Mouse (Mus musculus) NIH3T3 (cell line): Measurements from ENCODE around the gene Smurf2.
"Not testable (repeated sequence)": the region's sequence is repeated elsewhere in the genome, so short reads cannot be mapped to it uniquely, and the experiment has no call there.

Source experiments
- DNase-seq: peaks from one replicate; pipeline ENCODE4 v3.0.0-alpha.2; 2012; ENCODE audit warnings: low read depth

Smurf2 gene

DNA sequence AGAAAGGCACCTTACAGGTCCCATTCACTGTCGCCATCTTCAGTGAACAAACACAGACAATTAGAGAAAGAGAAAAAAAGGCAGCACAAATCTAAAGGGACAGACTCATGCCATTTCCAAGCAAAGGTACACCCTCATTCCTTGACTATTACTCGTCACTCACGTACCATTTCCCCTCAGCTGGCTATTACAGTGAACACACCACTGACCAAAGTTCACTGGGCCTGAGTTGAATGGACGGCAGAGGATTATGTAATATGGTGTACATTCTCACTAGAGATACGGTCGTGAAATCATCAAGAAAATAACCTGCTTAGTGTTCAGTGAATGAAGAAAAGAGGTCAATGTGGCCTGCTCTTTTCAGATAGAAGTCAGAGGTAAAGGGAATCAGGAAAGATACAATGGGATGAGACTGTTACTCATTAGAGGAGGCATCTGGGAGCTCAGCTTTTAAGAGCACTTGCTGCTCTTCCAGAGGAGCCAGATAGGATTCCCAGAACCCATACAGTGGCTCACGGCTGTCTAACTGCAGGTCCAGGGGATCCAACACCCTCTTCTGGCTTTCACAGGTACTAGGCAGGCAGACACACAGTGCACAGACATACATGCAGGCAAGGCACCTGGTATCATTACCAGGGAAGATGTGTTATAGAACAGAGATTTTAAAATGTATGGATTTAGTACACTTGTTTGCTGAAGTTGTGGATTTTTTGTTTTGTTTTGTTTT, 107.9 kb downstream of the Smurf2 start:
- no peak for DNase-seq

DNA sequence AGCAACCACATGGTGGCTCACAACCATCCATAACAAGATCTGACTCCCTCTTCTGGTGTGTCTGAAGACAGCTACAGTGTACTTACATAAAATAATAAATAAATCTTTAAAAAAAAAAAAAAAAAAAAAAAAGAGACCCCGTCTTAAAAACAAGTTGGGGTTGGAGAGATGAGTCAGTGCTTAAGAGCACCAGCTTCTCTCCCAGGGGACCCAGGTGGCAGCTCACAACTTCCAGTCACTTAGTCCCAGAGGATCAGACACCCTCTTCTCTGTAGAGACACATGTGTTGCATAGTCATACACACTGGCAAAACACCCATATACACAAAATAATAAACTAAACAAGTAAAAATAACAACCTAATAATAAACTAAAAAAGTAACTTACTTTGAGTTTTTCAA, 113.1 kb downstream of the Smurf2 start:
- not testable (repeated sequence) for DNase-seq

DNA sequence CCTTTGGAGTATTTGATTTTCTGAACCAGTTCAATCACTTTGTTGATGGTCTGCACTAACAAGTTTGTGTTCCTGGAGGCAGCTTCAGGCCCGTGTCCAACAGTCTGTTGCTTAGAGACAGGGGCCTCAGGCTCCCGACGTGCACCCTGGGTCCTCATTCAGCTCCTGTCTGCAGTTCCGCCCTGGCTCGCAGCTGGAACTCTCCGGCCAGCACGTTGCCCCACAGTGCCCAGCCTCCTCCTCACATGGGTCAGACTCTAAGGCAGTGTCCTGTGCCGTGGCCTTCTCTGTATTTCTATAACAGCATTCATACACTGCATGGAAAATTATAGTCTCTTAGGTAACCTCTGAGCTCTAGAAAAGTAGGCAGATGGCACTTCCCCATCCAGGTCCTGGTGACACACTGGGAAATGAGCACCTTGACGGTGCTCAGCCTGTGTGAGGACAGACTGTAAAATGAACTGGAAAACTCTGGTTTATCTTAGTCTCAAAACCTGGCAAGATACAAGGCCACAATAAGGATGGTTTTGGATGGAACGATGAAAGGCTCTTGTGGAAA, 118.4 kb downstream of the Smurf2 start:
- DNase-seq, result no peak

DNA sequence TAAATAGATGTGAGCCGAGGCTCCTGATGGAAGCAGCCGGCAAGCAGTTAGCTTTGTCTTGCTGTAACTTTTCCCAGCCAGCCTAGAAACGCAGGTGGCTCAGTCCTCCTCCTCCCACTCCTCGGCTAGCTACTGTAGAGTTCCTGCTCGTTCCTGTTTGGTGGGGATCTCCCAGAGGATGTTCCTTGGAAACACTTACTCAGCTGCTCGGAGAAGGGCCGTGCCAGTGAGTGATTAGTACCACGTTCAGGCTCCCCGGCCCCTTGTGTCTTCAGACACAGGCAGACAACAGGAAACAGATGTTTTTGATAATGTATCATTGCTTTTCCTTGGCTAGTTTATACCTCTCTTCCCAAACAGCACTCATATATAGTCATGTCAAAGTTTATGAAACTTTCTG, 124.8 kb downstream of the Smurf2 start:
- peak; percentile 92 for DNase-seq

DNA sequence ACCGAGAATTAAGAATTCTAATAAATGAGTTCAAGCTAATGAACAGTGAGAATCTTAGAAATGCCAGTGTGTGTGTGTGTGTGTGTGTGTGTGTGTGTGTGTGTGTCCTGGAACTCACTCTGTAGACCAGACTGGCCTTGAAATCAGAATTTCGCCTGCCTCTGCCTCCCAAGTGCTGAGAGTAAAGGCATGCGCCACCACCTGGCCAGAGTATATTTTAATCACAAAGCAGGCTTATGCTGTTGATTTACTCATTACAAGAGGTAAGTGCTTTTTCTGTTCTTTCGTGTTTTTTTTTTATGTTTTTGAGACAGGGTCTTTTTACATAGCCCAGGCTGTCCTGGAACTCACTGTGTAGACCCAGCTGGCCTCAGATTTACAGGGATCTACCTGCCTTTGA, 126.7 kb downstream of the Smurf2 start:
- DNase-seq, result peak; percentile 33

DNA sequence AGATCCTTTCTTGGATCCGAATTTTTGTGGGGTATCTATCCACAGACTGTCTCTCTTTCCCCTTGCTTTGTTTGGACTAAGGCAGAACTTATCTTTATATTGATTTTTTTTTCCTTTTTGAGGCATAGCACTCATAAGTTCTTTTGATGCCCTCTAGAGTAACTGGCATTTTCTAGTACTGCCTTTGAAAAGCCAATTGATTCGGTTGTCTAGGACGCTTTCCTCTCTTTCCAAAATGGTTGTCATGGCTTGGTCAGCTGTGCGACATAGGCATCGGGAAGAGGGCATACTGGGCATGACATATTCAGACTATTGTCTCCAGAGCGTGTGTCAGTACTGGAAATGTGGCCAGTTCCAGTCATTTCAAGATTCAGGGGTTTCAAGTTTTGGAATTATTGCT, 130.9 kb downstream of the Smurf2 start:
- DNase-seq, result peak; percentile 45

DNA sequence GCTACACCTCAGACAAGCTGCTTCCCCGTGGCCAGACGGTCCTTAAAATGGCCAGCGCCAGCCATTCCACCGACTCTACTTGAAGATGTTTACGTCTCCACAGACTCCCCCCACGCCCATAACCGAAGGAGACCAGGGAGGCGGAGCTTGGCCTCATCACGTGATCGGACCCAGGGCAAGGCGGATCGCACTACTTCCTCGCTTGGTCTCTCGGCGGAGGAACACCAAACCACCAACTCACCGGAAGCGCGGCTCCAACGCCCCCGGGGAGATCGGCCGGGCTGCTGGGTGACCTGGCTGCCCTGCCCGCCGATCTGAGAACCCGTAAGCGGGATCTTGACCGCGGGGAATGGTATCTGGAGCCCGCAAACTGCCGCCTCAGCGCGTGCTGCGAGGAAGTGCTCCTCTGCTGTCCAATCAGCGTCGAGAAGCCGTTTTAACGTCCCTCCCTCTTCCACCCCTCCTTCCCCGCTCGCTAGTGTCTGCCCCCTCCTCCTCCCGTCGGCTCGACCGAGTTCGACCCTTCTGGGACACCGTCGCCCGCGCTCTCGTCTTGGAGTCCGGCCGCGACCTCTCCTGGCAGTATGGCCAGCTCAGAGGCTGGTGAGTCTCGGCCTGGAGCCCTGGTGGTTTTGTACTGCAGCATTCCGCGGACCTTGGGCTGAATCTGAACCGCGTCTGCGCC, 131.6 kb downstream of the Smurf2 start, which contains the start of the genes Ddx5 and Cep95:
Gene Ddx5 (minus strand): TSS at position 411 of the 685 bp plus-strand sequence.
Gene Cep95 (plus strand): TSS at position 478 of the 685 bp plus-strand sequence.
- DNase-seq, result peak; percentile 98

DNA sequence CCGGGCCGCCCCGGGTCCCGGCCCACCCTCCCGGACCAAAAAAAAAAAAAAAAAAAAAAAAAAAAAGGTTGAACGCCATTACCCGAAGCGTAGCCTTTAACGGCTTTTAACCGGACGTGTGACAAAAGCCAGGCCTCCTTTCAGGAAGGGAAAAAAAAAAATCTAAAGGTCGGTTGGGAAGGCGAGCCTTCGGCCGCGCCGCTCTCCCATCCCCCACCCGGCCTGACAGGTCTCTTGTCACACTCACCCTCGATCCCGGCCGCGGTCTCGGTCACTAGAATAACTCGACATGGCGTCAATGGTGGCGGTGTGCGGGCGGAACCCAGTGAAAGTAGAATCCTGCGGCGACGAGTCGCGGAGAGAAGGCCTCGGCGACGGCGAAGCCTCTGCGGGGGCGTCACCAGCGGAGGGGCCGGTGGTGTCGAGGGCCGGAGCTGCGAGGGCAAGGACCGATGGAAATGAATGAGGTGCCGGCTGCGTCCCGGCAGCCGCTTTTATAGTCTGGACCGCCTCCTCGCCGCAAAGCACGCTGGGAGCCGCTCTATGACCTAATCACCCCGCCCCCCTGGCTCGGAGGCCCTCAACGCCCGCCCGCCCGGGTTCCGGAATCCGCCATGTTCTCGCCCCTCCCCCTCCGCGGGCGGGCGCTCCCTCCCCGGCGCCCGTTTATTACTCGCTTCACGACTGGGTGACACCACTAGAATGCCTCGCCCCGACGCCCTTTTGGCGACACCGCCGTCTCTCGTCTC, 132.3 kb downstream of the Smurf2 start:
- peak; percentile 99 for DNase-seq

DNA sequence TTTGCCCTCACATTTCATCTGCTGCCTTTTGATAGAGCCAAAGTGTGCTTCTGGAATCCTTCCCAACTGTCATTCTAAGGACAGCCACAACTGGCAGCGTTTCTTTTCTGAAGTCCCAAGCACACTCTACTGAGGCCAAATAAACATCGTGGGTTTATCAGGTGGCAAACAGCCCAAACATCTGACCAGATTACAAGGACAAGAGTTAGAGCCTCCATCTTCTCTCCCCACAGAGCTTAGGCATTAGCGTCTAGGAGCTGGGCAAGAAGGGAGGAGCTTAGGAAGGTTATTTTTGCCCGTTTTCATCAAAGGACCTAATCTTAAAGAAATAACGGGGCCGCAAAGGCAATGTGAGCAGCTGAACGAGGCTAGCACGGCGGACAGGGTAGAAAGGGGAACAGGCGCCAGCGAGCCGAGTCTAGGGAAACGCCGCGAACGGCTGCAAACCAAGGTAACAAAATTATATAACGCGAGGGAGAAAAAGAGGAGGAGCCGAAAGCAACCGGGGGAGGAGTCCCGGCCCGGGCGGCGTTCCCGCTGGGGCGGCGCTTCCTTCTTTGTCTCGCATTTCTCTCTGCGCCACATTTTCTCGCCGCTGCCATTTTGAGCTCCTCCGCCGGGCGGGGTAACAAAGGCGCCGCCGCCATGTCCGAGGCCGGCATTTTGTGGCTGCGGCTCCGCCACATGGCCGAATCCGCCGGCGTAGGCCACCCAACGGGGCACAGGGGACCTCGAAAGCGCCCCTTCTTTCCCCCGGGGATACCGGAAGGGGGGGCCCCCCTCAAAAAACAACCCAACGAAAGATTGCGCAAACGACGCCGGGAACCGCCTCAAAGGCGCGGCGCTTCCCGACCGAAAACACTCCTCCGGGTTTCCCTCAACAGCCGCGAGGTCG, 133.1 kb downstream of the Smurf2 start:
- DNase-seq, result peak; percentile 97

DNA sequence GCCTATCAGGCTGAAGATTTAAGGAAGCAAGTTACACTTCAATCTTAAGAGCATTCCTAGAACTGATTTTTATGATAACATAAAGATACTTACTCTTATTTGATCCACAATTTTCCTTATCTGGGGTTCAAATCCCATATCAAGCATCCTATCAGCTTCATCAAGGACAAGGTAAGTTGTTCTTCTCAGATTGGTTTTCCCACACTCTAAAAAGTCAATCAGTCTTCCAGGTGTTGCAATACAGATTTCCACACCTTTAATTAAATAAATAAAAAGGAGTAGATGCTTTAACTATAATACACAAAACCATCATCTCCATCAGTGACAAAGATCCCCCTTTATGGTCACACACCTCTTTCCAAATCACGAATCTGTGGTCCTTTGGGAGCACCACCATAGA, 135.5 kb downstream of the Smurf2 start:
- DNase-seq, result no peak

DNA sequence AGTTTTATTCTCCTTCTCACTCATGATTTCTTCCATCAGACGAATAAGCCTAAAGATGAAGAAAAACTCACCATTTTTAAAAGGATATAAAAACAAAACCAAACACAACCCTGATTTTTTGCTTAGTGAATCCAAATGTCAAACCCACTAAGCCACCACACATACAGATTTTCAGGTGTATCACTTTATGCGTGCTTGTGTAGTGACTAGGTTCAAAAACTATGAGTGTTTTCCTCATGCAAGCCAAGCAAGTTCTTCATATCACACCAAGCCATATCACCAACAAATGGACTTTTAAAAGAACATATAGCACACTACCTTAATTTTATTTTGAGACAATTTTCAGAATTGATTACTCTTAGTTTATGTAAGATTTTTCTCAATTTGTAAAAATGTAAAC, 136.0 kb downstream of the Smurf2 start:
- DNase-seq, result no peak

DNA sequence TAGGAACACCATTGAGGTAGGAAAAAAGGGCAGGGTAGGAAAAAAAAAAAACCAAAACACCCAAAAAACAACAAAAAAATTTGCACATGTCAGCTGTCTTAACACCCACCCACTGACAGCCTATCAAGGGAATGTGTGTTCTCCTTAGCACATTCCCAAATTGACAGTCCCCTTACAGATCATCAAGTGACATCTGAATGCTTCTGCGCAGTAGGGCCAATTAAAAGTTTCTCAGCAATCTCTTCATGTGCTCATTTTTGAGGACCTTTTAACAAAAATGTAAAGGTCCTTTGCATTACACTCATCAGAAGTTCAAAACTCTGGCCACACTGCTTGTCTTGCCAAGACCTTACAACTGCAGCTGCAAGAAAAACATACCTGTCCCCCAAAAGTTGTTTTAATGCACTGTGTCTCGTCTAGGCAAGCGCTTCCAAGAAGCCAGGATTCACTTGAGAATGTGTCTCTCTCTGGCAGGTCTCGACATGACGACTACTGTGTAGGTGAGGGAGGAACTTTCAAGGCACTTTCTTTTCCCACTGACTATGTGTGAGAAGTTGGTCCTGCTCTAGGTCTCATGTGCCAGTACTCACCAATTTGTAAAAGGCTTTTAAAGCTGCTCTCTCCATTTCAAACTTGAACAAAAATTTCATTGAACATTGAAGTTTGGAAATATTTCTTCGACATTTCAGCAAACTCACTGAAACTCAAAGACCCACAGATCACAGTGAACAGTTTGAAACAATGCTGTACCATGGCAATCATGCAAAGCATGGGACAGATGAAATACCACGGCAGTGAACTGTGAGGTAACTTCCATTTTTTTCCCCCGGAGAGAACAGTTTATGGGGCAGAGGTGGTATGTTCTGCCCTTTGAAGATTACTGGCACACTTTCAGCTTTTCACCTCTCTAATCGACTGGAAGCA, 137.4 kb downstream of the Smurf2 start:
- DNase-seq, result no peak

DNA sequence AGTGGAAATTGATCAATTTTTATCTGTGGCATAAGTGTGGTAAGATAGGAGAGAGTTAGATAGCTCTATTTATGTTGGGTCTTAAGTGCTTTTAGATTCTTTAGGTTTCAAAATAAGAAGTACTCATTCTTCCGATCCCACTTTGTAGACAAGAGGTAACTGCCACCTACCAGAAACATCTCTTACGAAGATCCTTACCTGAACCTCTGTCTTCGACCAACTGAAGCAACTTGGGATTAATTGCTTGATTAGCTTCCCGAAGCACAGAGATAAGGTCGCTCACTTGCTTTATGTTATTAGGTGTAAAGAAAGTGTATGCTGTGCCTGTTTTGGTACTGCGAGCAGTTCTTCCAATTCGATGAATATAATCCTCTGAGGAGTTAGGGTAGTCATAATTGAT, 138.2 kb downstream of the Smurf2 start:
- not testable (repeated sequence) for DNase-seq

DNA sequence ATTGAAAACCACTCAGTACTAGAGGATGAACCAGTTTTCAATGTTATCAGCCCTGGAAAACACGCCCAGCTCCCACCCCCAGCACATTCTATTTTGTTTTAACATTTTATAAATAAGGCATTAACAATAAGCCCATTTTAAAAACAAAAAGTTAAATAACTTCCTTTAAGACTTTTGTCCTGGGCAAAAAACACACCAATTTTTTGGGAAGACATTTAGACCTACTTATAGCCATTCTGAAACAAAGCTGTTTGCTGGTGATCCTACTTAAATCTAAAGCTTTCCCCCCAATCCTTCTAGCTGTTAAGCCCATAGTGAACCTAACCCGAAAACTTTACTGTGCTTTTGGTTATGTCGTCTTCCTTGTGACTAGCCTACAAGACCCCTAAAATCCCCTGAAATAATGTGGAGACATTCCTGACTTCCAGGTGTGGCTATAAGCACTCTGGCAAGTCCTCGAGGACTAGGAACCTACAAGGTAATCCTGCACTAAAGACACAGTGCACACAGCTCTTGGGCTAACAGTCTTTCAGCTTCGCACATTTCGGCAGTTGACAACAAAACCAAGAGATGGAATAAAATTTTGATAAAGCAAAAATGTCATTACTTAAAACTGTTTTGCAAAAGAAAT, 139.8 kb downstream of the Smurf2 start:
- DNase-seq, result no peak

DNA sequence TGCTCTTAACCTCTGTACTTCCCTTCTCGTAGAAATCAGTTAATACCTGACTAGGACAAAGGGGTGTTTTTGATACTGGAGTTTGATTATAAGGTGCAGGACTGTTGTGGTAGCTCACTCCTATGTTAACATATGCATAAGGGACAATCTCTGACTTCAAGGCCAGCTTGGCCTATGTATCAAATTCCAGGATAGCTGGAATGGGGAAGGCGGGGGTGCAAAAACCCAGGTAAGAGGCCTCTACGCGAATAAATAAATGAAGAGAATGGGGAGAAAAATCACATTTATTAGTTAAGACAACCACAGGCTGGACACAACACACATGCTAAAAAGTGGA, 140.5 kb downstream of the Smurf2 start:
- DNase-seq, result no peak

DNA sequence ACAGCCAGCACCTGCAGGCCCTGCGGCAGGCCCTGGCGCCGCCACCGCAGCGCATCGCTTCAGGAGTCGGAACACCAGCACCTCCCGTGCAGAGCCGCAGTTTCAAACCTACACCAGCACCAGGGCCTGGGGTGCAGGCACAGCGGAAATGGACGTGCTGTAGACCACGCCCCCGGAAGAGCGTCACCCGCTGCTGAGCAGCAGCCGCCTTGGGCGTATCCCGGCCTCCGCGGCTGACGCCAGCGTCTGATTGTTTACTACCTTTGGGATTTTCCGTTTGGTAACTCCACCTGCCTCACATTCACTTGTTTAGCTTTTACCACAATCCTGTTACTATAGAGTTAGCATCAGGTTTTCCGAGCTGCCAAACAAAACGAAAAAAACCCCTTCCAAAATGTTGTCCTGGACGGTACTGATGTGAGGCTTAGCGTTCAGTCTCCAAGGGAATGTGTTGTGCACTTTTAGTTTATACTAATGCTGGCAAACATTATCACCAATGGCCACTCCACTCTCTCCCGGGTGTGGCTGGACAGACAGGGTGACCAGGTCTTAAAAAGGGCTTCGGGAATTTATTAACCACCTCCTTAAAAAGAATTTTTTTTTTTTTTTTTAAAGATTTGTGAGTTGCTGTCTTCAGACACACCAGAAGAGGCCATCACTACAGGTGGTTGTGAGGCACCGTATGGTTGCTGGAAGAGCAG, 141.0 kb downstream of the Smurf2 start, which contains the start of gene Polg2:
Gene Polg2 (minus strand): TSS at position 150 of the 701 bp plus-strand sequence.
- DNase-seq, result peak; percentile 97

DNA sequence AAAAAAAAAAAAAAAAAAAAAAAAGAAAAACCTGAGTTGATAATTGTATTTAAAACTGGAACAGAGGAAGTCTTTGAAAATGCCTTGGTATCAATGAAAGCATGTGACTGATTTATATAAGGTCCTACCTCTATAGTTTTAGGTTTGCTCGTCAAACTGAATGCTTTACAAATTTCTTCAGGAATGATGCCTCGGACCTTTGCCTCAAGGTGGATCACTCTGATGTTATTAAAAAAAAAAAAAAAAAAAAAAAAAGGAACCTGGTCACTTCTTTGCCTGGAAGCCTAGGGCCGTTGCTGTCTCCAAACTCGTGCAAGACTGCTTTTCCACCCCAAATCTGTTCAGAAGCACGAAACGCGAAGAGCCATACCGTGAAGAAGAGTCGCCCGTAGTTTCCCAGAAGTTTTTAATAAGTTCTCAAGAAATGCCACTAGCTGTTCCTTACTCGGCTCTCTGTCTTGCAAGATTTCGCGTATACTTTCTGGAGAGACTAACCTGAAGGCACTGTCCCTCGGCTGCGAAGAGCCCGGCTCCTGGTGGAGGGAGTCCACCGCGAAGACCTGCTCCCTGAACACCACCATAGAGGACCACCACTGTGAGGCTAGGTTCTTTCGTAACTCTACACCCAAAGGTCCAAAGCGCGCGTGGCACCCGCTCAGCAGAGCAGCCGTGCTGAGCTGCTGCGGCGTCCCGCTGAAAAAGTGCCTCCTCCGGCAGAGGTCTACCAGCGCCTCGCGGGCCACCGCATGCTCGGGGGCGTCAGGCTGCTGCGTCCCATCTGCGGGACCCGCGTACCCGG, 141.7 kb downstream of the Smurf2 start:
- no peak for DNase-seq

DNA sequence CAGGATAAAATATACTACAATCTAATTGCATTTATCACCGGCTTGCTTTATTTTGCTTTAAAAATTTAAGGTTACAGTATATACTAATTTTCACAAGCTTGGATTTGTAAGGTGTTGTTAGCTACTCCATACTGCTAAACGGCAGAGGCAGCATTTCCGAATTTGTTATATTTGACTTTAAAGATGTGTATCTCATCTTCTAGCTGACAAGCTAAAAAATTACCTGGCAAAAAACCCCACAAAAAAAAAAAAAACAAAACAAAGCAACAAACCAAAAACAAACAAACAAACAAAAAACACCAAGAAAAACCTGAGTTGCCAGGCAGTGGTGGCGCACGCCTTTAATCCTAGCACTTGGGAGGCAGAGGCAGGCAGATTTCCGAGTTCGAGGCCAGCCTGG, 142.4 kb downstream of the Smurf2 start:
- no peak for DNase-seq
